Mouse (Mus musculus) liver, embryonic 14.5 days (tissue): Measurements from ENCODE around the gene Uncx.

ENCODE experiments used
- CTCF ChIP-seq: IDR thresholded peaks from 2 replicates; pipeline ENCODE4 v1.5.1; 2016; ENCODE audit warnings: antibody characterized with exemption, low read depth, control low read depth
- EP300 ChIP-seq: IDR thresholded peaks from 2 replicates; pipeline ENCODE4 v1.6.1; 2016; ENCODE audit warnings: antibody characterized with exemption, low read depth

GRCm38 (mm10) chr5:139542043-139542365, 1.3 kb upstream of the Uncx start:
- no peak for TF ChIP-seq EP300
- no peak for TF ChIP-seq CTCF
